Mouse (Mus musculus) limb, embryonic 13.5 days (tissue): ENCODE measurements around the gene Celsr1. TPM values are rescaled to one million over a fixed set of nuclear protein-coding genes. Genes with fewer than 3 reads are reported as not detected.

Experiments used
- ATAC-seq: fragments of 200-750 bp; cut with Nextera tagmentation; 2 replicates; pipeline ENCODE4 v1.8.0; 2017; ENCODE audit warnings: low read depth, moderate number of reproducible peaks, moderate TSS enrichment; ENCODE audit not compliant: low FRiP score
- H3K27ac ChIP-seq: fragments of 300-500 bp; sonication (generic); 2 replicates; pipeline ENCODE4 v1.5.1; 2015; ENCODE audit warnings: inconsistent platforms, mild to moderate bottlenecking, moderate library complexity
- H3K27me3 ChIP-seq: fragments of 300-500 bp; sonication (generic); 2 replicates; pipeline ENCODE4 v1.6.1; 2015; ENCODE audit warnings: mild to moderate bottlenecking, inconsistent platforms
- H3K36me3 ChIP-seq: fragments of 300-500 bp; sonication (generic); 2 replicates; pipeline ENCODE4 v1.6.1; 2015; ENCODE audit warnings: inconsistent platforms, mild to moderate bottlenecking, moderate library complexity
- H3K4me1 ChIP-seq: fragments of 300-500 bp; sonication (generic); 2 replicates; pipeline ENCODE4 v1.6.1; 2015; ENCODE audit warnings: inconsistent platforms
- H3K4me2 ChIP-seq: fragments of 300-500 bp; sonication (generic); replicated peaks from 2 replicates; pipeline ENCODE4 v1.6.1; 2015; ENCODE audit warnings: inconsistent platforms, mild to moderate bottlenecking, moderate library complexity
- H3K4me3 ChIP-seq: fragments of 300-500 bp; sonication (generic); 2 replicates; pipeline ENCODE4 v1.5.1; 2015; ENCODE audit warnings: moderate library complexity, mild to moderate bottlenecking, inconsistent platforms
- H3K9ac ChIP-seq: fragments of 300-500 bp; sonication (generic); 2 replicates; pipeline ENCODE4 v1.6.1; 2015; ENCODE audit warnings: mild to moderate bottlenecking, inconsistent platforms
- H3K9me3 ChIP-seq: fragments of 300-500 bp; sonication (generic); 2 replicates; pipeline ENCODE4 v1.6.1; 2016; ENCODE audit warnings: inconsistent platforms
- WGBS: fragments of 180-500 bp; shearing (Covaris S2); methylation state at CpG from one replicate; pipeline ENCODE4 v1.1.7; 2015; 5-methylcytosine and 5-hydroxymethylcytosine counted together
- polyA plus RNA-seq: library from polyadenylated mRNA; unstranded; fragments of >200 nt; fragmentation: Nextera tagmentation; extraction: Ambion mirVana; gene quantifications from 2 replicates; pipeline ENCODE4 v1.2.1, GENCODE M21; 2015

The Celsr1 gene
- polyA plus RNA-seq, result 2.0 TPM in 2 replicates

- peak within 1 kb of the TSS; percentile 63 for H3K4me3 ChIP-seq
- peaks cover 40% of the 10 kb centered on the region for H3K4me1 ChIP-seq
- ATAC-seq, result peak; percentile 2; the same call in 1 of the 2 replicates
- peak within 1 kb of the TSS; percentile 39 for H3K27ac ChIP-seq
- peaks cover 17% of the 10 kb centered on the region for H3K36me3 ChIP-seq
- peaks cover 20% of the 10 kb centered on the region for H3K9me3 ChIP-seq
- under 1% methylated on average over 67 of the region's 80 CpGs for WGBS
- H3K4me2 ChIP-seq, result peak within 1 kb of the TSS; percentile 92
- peaks cover 43% of the 10 kb centered on the region for H3K27me3 ChIP-seq
- peak within 1 kb of the TSS; percentile 65 for H3K9ac ChIP-seq
Observed at GRCm38 (mm10) chr15:86033191-86033841, at the start of gene Celsr1. Gene Celsr1 (minus strand): TSS chr15:86033777.

GRCm38 (mm10) chr15:86083261-86083741, 49.7 kb upstream of the Celsr1 start:
- 53% methylated on average over 6 of the region's 6 CpGs for WGBS
- H3K9ac ChIP-seq, result no peak overlapping the region
- H3K4me1 ChIP-seq, result peaks cover 67% of the 10 kb centered on the region
- H3K9me3 ChIP-seq, result no peaks in the 10 kb centered on the region
- no peak for ATAC-seq
- H3K27me3 ChIP-seq, result no peaks in the 10 kb centered on the region
- H3K36me3 ChIP-seq, result no peaks in the 10 kb centered on the region
- H3K27ac ChIP-seq, result no peak overlapping the region
- H3K4me3 ChIP-seq, result no peak overlapping the region
- no peak overlapping the region for H3K4me2 ChIP-seq

GRCm38 (mm10) chr15:86082551-86082961, 49.0 kb upstream of the Celsr1 start:
- Histone ChIP-seq H3K4me2 (no peak overlapping the region), H3K9me3 (no peaks in the 10 kb centered on the region), H3K9ac (peak overlapping the region; percentile 9; the same call in 1 of the 2 replicates), H3K4me1 (peaks cover 61% of the 10 kb centered on the region), H3K4me3 (no peak overlapping the region), H3K27me3 (no peaks in the 10 kb centered on the region), H3K36me3 (no peaks in the 10 kb centered on the region), H3K27ac (no peak overlapping the region)
- no peak for ATAC-seq
- 86% methylated on average over 11 of the region's 11 CpGs for WGBS

GRCm38 (mm10) chr15:86081654-86082053, 48.1 kb upstream of the Celsr1 start:
- Histone ChIP-seq H3K27ac (no peak overlapping the region), H3K27me3 (no peaks in the 10 kb centered on the region), H3K4me1 (peaks cover 52% of the 10 kb centered on the region), H3K4me2 (no peak overlapping the region), H3K9me3 (no peaks in the 10 kb centered on the region), H3K4me3 (no peak overlapping the region), H3K36me3 (no peaks in the 10 kb centered on the region), H3K9ac (no peak overlapping the region)
- 75% methylated on average over 12 of the region's 12 CpGs for WGBS
- ATAC-seq, result no peak

- no peaks in the 10 kb centered on the region for H3K27me3 ChIP-seq
- no peak overlapping the region for H3K4me3 ChIP-seq
- no peaks in the 10 kb centered on the region for H3K36me3 ChIP-seq
- H3K9ac ChIP-seq, result no peak overlapping the region
- H3K4me1 ChIP-seq, result peaks cover 46% of the 10 kb centered on the region
- H3K4me2 ChIP-seq, result no peak overlapping the region
- no peaks in the 10 kb centered on the region for H3K9me3 ChIP-seq
- 88% methylated on average over 1 of the region's 1 CpGs for WGBS
- no peak overlapping the region for H3K27ac ChIP-seq
- ATAC-seq, result no peak
Observed at GRCm38 (mm10) chr15:86080408-86080807, 46.8 kb upstream of the Celsr1 start.

- no peak overlapping the region for H3K4me3 ChIP-seq
- no peaks in the 10 kb centered on the region for H3K9me3 ChIP-seq
- no peaks in the 10 kb centered on the region for H3K36me3 ChIP-seq
- 50% methylated on average over 4 of the region's 4 CpGs for WGBS
- no peak overlapping the region for H3K4me2 ChIP-seq
- no peaks in the 10 kb centered on the region for H3K27me3 ChIP-seq
- H3K27ac ChIP-seq, result no peak overlapping the region; the same call in 1 of the 2 replicates
- ATAC-seq, result no peak
- H3K4me1 ChIP-seq, result peaks cover 42% of the 10 kb centered on the region
- no peak overlapping the region for H3K9ac ChIP-seq
Observed at GRCm38 (mm10) chr15:86079876-86080275, 46.3 kb upstream of the Celsr1 start.

- no peak overlapping the region for H3K4me2 ChIP-seq
- no peaks in the 10 kb centered on the region for H3K9me3 ChIP-seq
- no peak overlapping the region for H3K9ac ChIP-seq
- no peaks in the 10 kb centered on the region for H3K36me3 ChIP-seq
- peaks cover 38% of the 10 kb centered on the region for H3K4me1 ChIP-seq
- no peaks in the 10 kb centered on the region for H3K27me3 ChIP-seq
- H3K4me3 ChIP-seq, result no peak overlapping the region
- 75% methylated on average over 5 of the region's 5 CpGs for WGBS
- no peak overlapping the region; the same call in 1 of the 2 replicates for H3K27ac ChIP-seq
- no peak for ATAC-seq
Observed at GRCm38 (mm10) chr15:86079467-86079866, 45.9 kb upstream of the Celsr1 start.

- H3K27ac ChIP-seq, result no peak overlapping the region
- H3K36me3 ChIP-seq, result no peaks in the 10 kb centered on the region
- ATAC-seq, result no peak
- no peaks in the 10 kb centered on the region for H3K27me3 ChIP-seq
- 0 out of 2 replicates have a peak overlapping the region, but pooled peaks have one; percentile 2 for H3K9ac ChIP-seq
- no peaks in the 10 kb centered on the region for H3K9me3 ChIP-seq
- WGBS, result 63% methylated on average over 18 of the region's 18 CpGs
- peaks cover 34% of the 10 kb centered on the region for H3K4me1 ChIP-seq
- H3K4me3 ChIP-seq, result no peak overlapping the region
- no peak overlapping the region for H3K4me2 ChIP-seq
Observed at GRCm38 (mm10) chr15:86078481-86079216, 45.1 kb upstream of the Celsr1 start.

GRCm38 (mm10) chr15:86077934-86078333, 44.4 kb upstream of the Celsr1 start:
- peaks cover 26% of the 10 kb centered on the region for H3K4me1 ChIP-seq
- no peak overlapping the region for H3K4me3 ChIP-seq
- WGBS, result 74% methylated on average over 5 of the region's 5 CpGs
- H3K9ac ChIP-seq, result no peak overlapping the region
- no peaks in the 10 kb centered on the region for H3K9me3 ChIP-seq
- H3K27ac ChIP-seq, result no peak overlapping the region
- no peaks in the 10 kb centered on the region for H3K27me3 ChIP-seq
- no peak overlapping the region for H3K4me2 ChIP-seq
- H3K36me3 ChIP-seq, result no peaks in the 10 kb centered on the region
- ATAC-seq, result no peak

GRCm38 (mm10) chr15:86076378-86076777, 42.8 kb upstream of the Celsr1 start:
- 80% methylated on average over 8 of the region's 8 CpGs for WGBS
- Histone ChIP-seq H3K9ac (no peak overlapping the region), H3K27ac (no peak overlapping the region), H3K4me2 (no peak overlapping the region), H3K36me3 (no peaks in the 10 kb centered on the region), H3K27me3 (no peaks in the 10 kb centered on the region), H3K9me3 (no peaks in the 10 kb centered on the region), H3K4me1 (peaks cover 16% of the 10 kb centered on the region; the same call in 1 of the 2 replicates), H3K4me3 (no peak overlapping the region)
- no peak for ATAC-seq

- H3K36me3 ChIP-seq, result no peaks in the 10 kb centered on the region
- no peaks in the 10 kb centered on the region for H3K9me3 ChIP-seq
- H3K4me3 ChIP-seq, result no peak overlapping the region
- no peak overlapping the region for H3K4me2 ChIP-seq
- no peak for ATAC-seq
- peaks cover 20% of the 10 kb centered on the region; the same call in 1 of the 2 replicates for H3K4me1 ChIP-seq
- no peaks in the 10 kb centered on the region for H3K27me3 ChIP-seq
- no peak overlapping the region for H3K27ac ChIP-seq
- H3K9ac ChIP-seq, result no peak overlapping the region
- 81% methylated on average over 2 of the region's 2 CpGs for WGBS
Observed at GRCm38 (mm10) chr15:86076048-86076315, 42.4 kb upstream of the Celsr1 start.

GRCm38 (mm10) chr15:86075305-86076047, 41.9 kb upstream of the Celsr1 start:
- Histone ChIP-seq H3K9me3 (no peaks in the 10 kb centered on the region), H3K4me1 (peaks cover 21% of the 10 kb centered on the region; the same call in 1 of the 2 replicates), H3K4me3 (no peak overlapping the region), H3K9ac (no peak overlapping the region), H3K27me3 (no peaks in the 10 kb centered on the region), H3K27ac (no peak overlapping the region), H3K4me2 (no peak overlapping the region), H3K36me3 (no peaks in the 10 kb centered on the region)
- WGBS, result 70% methylated on average over 20 of the region's 20 CpGs
- no peak for ATAC-seq
